Mouse (Mus musculus) thymus, adult 2 months (tissue): ENCODE results near the gene Washc3.

Experiments used
- CTCF ChIP-seq: fragments of 200-500 bp; IDR thresholded peaks from 2 replicates; pipeline ENCODE4 v1.5.1; 2012; ENCODE audit warnings: mild to moderate bottlenecking, control low read depth, low read length, moderate library complexity, borderline replicate concordance; ENCODE audit not compliant: control insufficient read depth, poor library complexity, insufficient read depth; ENCODE audit errors: extremely low read depth
- POLR2A ChIP-seq: fragments of 200-500 bp; IDR thresholded peaks from 2 replicates; pipeline ENCODE4 v1.6.1; 2012; ENCODE audit warnings: mild to moderate bottlenecking, low read length, control low read depth, moderate library complexity; ENCODE audit not compliant: control insufficient read depth, poor library complexity, insufficient read depth; ENCODE audit errors: extremely low read depth

- TF ChIP-seq POLR2A = no peak
- no peak for TF ChIP-seq CTCF
Measured at GRCm38 (mm10) chr10:88167438-88168077, 33.3 kb upstream of the Washc3 start.
